Mouse (Mus musculus): Measurements from ENCODE around the gene Med21. TPM values are rescaled to one million over a fixed set of nuclear protein-coding genes. Genes with fewer than 3 reads are reported as not detected.

Gene Med21
- 73.1 and 82.9 TPM in 2 replicates for polyA plus RNA-seq (2021; fragmentation: Nextera tagmentation)
- long read RNA-seq, experiment 1, transcript Med21-201 (4 exons, 814 nt): major isoform, 37 of 44 reads
- long read RNA-seq, experiment 1, partial matches to known transcripts: 3 of 44 reads
- long read RNA-seq, experiment 1, other reads (novel, unspliced or antisense): 4 of 44 reads
- long read RNA-seq, experiment 2, transcript Med21-201 (4 exons, 814 nt): major isoform, 13 of 21 reads
- long read RNA-seq, experiment 2, partial matches to known transcripts: 0 of 21 reads
- long read RNA-seq, experiment 2, other reads (novel, unspliced or antisense): 8 of 21 reads

DNA sequence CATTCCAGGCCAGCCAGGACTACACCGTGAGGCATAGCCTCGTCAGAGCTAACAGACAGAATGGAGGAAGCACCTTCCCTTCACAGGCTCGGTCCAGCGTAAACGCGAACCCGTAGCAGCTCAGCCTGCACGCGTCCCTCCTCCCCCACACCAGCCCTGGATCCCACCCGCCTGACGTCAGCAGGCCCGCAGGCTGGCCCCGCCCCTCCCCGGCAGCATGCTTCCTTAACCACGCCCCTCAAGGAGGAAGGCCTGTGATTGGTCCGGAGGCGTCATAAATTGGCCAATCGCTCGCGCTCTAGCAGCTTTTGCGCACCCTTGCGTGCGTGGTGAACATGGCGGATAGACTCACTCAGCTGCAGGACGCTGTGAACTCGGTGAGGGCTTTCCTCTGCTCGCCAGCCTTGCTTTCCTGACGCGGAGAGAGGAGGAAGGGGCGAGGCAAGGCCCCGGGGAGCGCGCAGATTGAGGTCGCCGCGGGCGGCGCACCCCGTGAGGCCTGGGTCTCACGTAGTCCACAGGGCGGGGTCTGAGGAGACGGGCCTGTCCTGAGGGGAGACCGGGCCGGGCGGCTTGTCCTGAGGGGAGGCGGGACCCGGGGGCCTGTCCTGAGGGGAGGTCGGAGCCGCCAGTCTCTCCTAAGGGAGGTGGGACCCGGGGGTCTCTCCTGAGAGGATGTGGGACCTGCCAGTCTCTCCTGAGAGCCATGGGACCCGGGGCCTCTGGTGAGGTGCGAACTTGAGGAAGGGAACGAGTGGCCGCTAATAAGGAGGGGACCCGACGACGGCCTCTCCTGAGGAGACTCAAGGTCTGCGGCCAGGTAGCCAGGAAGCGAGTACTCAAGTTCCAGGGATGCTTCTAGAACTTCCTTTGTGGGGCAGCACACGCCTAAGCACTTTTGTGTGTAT lies at the start of gene Med21, which contains the start of gene Tm7sf3:
Gene Med21 (plus strand): TSS at position 272 of the 908 bp plus-strand sequence.
Gene Tm7sf3 (minus strand): TSS at position 549 of the 908 bp plus-strand sequence.

Other genes with a start within 250 kb of the Med21 start
- 6.3 and 7.2 TPM in 2 replicates for gene Itpr2, start 140.3 kb upstream of the Med21 start, polyA plus RNA-seq (2021; fragmentation: Nextera tagmentation)
- 170 and 190 TPM in 2 replicates for gene Fgfr1op2, start 65.3 kb upstream of the Med21 start, polyA plus RNA-seq (2021; fragmentation: Nextera tagmentation)
- gene Ints13, start 64.7 kb upstream of the Med21 start, polyA plus RNA-seq (2021; fragmentation: Nextera tagmentation): 8.0 and 10.2 TPM in 2 replicates
- 29.7 and 32.1 TPM in 2 replicates for gene Tm7sf3, start 277 bp downstream of the Med21 start, polyA plus RNA-seq (2021; fragmentation: Nextera tagmentation)
- gene Stk38l, start 82.4 kb downstream of the Med21 start, polyA plus RNA-seq (2021; fragmentation: Nextera tagmentation): 7.8 and 9.9 TPM in 2 replicates
- gene Arntl2, start 153.5 kb downstream of the Med21 start, polyA plus RNA-seq (2021; fragmentation: Nextera tagmentation): 0.87 and 1.9 TPM in 2 replicates
- not detected in 2 replicates for gene Smco2, start 207.6 kb downstream of the Med21 start, polyA plus RNA-seq (2021; fragmentation: Nextera tagmentation)
- 11.0 and 14.7 TPM in 2 replicates for gene Ppfibp1, start 245.9 kb downstream of the Med21 start, polyA plus RNA-seq (2021; fragmentation: Nextera tagmentation)